Mouse (Mus musculus) cerebellum, adult 11-12 months (tissue): ENCODE data around the gene Ddx51.

Experiments
- DNase-seq: peaks from one replicate; pipeline ENCODE4 v3.0.0; 2022

Ddx51 gene

DNA sequence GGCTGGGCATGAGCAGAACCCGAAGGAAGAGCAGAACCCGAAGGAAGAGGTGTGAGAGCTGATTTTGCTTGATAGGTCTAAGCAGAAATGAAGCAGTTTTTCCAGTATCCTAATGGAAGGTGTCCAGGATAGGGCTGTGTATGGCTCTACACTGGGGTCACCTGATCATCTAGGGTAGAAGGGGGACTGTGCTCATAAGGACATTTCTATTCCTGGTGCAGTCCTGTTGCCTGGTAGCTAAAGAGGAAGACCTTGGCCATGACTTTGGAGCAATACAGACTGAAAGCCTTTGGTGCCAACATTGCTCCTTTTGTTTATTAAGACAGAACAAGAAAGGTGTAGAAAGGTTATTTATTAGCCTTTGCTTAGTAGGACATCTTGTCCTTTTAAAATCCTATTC lies 10.8 kb downstream of the Ddx51 start:
- no peak for DNase-seq

- DNase-seq: no peak
These were observed 11.6 kb downstream of the Ddx51 start for GRCm38 (mm10) chr5:110664750-110665269.

- DNase-seq: no peak
These were observed 12.4 kb downstream of the Ddx51 start for GRCm38 (mm10) chr5:110665486-110666121.

DNA sequence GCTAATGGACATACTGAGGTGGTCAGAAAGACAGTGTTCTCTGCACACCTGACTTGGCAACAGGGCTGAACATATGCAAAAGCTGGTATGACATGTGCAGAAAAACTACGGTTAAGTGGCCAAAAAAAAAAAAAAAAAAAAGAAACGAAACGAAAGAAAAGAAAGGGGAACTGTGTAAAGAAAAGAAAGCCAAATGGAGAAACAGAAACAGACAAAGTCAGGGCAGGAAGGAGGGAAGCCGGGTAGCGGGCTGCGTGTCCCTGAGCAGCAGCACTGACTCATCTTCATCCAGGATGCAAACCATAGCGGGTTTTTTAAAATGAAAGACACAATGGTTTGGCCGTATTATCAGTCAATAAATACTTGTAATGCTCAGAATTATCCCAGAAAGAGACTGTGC lies 28.8 kb downstream of the Ddx51 start:
- no peak for DNase-seq

DNA sequence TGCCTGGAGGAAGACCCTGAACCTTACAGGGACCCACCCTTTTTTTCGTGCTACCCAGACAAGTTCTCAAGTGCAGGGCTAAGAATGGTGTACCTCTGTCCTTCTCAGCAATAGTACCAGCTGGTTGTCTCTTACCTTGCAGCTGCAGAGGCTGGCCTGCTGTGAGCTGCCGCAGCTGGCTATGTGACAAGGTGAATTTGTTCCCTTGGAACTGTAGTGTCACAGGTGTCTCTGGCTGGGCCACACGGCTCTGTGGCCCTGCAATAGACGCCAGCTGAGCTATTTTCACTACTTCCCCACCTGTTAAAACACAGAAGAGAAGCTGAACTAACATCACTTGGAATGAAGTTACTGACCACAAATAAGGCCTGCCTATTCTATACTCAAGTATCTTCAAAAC lies 45.4 kb downstream of the Ddx51 start:
- no peak for DNase-seq

GRCm38 (mm10) chr5:110704004-110704403 lies 50.8 kb downstream of the Ddx51 start:
- DNase-seq: no peak

DNA sequence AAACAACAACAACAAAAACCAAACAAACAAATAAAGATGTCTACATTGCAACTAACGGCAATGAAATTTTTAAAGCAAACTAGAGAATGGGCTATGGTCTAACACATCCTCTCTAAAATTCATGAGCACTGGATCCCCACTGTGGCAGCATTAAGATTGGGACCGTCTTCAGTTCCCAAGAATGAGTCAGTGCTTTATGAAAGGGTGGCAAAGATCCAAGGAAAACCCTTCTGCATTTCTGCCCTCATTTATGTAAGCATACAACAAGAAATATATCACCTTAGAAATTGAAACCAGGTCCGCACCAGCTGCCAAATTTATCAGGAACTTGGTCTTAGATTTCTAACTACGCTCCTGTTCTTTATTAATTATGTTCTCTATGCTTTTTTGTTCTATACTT lies 56.0 kb downstream of the Ddx51 start:
- DNase-seq: no peak
